Mouse (Mus musculus): Measurements from ENCODE around the gene Timm10. TPM values are rescaled to one million over a fixed set of nuclear protein-coding genes. Genes with fewer than 3 reads are reported as not detected.

The Timm10 gene
- total and polyA plus RNA-seq, 3 experiments, result 129 to 193 TPM; not detected in 1

GRCm38 (mm10) chr2:84841905-84842304, 15.1 kb downstream of the Timm10 start (continued):
- TF ChIP-seq TBP (IDR thresholded peaks at IDR 0.05; ENCODE audit: low read depth, low read length) (peak; percentile 82), EP300 (IDR thresholded peaks at IDR 0.05; ENCODE audit: low read depth in 1 of 2, low read length in 2 of 2) (peak; percentile 95 to 98), POLR2AphosphoS2 (IDR thresholded peaks at IDR 0.05; ENCODE audit: low read length) (peak; percentile 83), MAFK (IDR thresholded peaks at IDR 0.05; ENCODE audit: borderline replicate concordance, low read depth, low read length) (peak; percentile 49; the same call in 1 of the 2 replicates), MYC (IDR thresholded peaks at IDR 0.05; ENCODE audit: low read depth, low read length) (peak; percentile 72), RAD21 (IDR thresholded peaks at IDR 0.05; ENCODE audit: low read depth, low read length) (no peak), ZMIZ1 (IDR thresholded peaks at IDR 0.05; ENCODE audit: low read depth, low read length) (peak; percentile 89), BHLHE40 (IDR thresholded peaks at IDR 0.05; ENCODE audit: borderline replicate concordance, low read depth, low read length) (peak; percentile 60; the same call in 1 of the 2 replicates), UBTF (IDR thresholded peaks at IDR 0.05; ENCODE audit: borderline replicate concordance, insufficient read depth, low read depth, low read length) (no peak), CTCF (IDR thresholded peaks at IDR 0.05 in 2 of 3, conservative IDR thresholded peaks at IDR 0.05 in 1 of 3; ENCODE audit: control insufficient read depth in 1 of 3, insufficient read depth in 1 of 3, low read depth in 2 of 3, low read length in 3 of 3, poor library complexity in 1 of 3, severe bottlenecking in 1 of 3) (no peak), NELFE (IDR thresholded peaks at IDR 0.05; ENCODE audit: low read depth, low read length) (peak; percentile 76), JUND (IDR thresholded peaks at IDR 0.05; ENCODE audit: low read depth, low read length) (peak; percentile 12; the same call in 1 of the 2 replicates), TCF12 (IDR thresholded peaks at IDR 0.05; ENCODE audit: low read depth, low read length) (peak; percentile 98), ZNF384 (IDR thresholded peaks at IDR 0.05; ENCODE audit: low read depth, low read length) (no peak), ETS1 (IDR thresholded peaks at IDR 0.05; ENCODE audit: low read depth, low read length) (peak; percentile 91), HCFC1 (IDR thresholded peaks at IDR 0.05; ENCODE audit: low read depth, low read length) (0 out of 2 replicates have a peak, but pooled peaks have one; percentile 11)

- H3K4me1 ChIP-seq (ENCODE audit: control insufficient read depth in 1 of 2, insufficient read depth in 2 of 2, low read length in 2 of 2), result peaks cover 26 to 27% of the 10 kb centered on the region in 2 experiments
- peak overlapping the region in 1 of 2 experiments; percentile 29; a peak in 3 of 4 replicates for H3K4me3 ChIP-seq (ENCODE audit: control insufficient read depth in 1 of 2, insufficient read depth in 1 of 2, low read depth in 2 of 2, low read length in 2 of 2)
- no peak for TF ChIP-seq ZMIZ1 (IDR thresholded peaks at IDR 0.05; ENCODE audit: low read depth, low read length)
- peak; percentile 48; the same call in 1 of the 2 replicates for TF ChIP-seq SIN3A (IDR thresholded peaks at IDR 0.05; ENCODE audit: low read length)
- peak; percentile 58 for TF ChIP-seq GATA1 (IDR thresholded peaks at IDR 0.05; ENCODE audit: low read depth, low read length)
- TF ChIP-seq MYC (IDR thresholded peaks at IDR 0.05; ENCODE audit: low read depth, low read length), result no peak
- peak; percentile 34; the same call in 1 of the 2 replicates for TF ChIP-seq ETS1 (IDR thresholded peaks at IDR 0.05; ENCODE audit: low read depth, low read length)
- TF ChIP-seq TBP (IDR thresholded peaks at IDR 0.05; ENCODE audit: low read depth, low read length), result no peak
- no peak for TF ChIP-seq TCF12 (IDR thresholded peaks at IDR 0.05; ENCODE audit: low read depth, low read length)
- peak in 1 of 2 experiments; percentile 38; a peak in 2 of 4 replicates for TF ChIP-seq EP300 (IDR thresholded peaks at IDR 0.05; ENCODE audit: low read depth in 1 of 2, low read length in 2 of 2)
- peak; percentile 57 for DNase-seq (ENCODE audit: low read depth, low spot score)
- H3K27ac ChIP-seq (ENCODE audit: control insufficient read depth, low read depth, low read length), result peak overlapping the region; percentile 62
- peak overlapping the region; percentile 62 for H3K9ac ChIP-seq (ENCODE audit: control insufficient read depth, low read depth, low read length, poor library complexity, severe bottlenecking)
- no peaks in the 10 kb centered on the region for H3K27me3 ChIP-seq (ENCODE audit: control insufficient read depth in 1 of 2, insufficient read depth in 2 of 2, low read length in 2 of 2)
- H3K9me3 ChIP-seq (replicated peaks; ENCODE audit: insufficient read depth, low read length), result no peaks in the 10 kb centered on the region
- peaks cover 68% of the 10 kb centered on the region for H3K79me2 ChIP-seq (ENCODE audit: control insufficient read depth, insufficient read depth, low read length, poor library complexity)
- H3K36me3 ChIP-seq (ENCODE audit: control insufficient read depth in 1 of 2, insufficient read depth in 2 of 2, low read length in 2 of 2), result peaks cover 6 to 42% of the 10 kb centered on the region in 2 experiments
These were observed 16.9 kb downstream of the Timm10 start for GRCm38 (mm10) chr2:84843654-84844053.
